Mouse (Mus musculus) c-Kit-positive CD71-negative TER-119-negative erythroid progenitor cells, embryonic 14.5 days (primary cell): ENCODE measurements around the gene Atrnl1.

Experiments
- DNase-seq: peaks from one replicate; pipeline ENCODE4 v3.0.0-alpha.2; 2013; ENCODE audit warnings: low read depth

The Atrnl1 gene

DNA sequence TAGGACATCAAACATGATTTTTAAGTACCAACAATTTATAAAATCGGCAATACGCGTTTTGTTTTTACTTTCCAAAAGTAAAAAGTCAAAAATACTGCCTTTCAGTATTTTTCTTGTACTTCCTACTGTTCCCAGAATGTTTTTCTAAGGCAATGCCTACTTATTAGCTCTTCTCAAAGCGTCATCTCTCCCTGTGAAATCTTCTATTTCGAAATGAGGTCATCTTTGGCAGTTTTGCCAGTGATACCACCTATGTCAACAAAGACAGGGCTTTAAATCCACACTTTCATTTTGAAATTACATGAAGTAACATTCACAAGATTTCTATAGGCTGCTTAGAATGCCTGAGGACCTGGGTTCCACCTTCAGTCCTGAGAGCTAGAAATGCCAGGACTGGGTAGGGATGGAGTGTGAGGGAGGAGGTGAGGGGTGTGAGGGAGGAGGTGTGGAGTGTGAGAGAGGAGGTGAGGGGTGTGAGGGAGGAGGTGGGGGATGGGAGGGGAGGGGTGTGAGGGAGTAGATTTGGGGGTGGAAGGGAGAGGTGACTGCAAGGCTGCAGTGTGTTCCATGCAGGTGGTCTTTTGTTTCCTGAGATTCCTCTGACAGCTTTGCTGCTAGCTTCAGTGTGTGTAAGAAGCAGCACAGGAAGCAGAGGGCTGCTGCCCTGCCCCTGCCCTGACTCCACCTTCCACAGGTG lies 315.5 kb downstream of the Atrnl1 start:
- DNase-seq = no peak

DNA sequence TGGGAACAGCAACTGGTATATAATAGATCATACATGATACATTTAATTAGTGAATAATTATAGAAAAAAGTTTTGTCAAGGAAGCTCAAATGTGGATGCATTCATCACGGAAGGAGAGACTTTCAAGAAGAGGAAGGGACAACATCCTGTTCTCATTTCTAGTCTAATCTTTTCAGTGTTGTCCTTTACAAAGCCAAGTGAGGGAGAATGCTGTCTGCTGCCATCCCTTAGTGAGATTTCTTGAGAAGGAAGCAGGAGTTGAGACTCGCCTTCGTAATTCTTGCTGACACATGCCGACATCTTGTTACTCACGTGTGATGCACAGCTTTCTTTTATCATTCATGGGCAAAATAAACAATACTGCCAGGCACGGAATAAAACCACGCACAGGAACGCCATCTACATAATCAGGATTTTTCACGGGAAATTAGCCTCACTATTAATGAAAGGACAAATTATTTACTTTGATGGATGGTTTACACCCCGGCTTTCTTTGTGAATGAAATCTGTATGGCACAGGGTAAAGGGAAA lies 316.2 kb downstream of the Atrnl1 start:
- no peak for DNase-seq

DNA sequence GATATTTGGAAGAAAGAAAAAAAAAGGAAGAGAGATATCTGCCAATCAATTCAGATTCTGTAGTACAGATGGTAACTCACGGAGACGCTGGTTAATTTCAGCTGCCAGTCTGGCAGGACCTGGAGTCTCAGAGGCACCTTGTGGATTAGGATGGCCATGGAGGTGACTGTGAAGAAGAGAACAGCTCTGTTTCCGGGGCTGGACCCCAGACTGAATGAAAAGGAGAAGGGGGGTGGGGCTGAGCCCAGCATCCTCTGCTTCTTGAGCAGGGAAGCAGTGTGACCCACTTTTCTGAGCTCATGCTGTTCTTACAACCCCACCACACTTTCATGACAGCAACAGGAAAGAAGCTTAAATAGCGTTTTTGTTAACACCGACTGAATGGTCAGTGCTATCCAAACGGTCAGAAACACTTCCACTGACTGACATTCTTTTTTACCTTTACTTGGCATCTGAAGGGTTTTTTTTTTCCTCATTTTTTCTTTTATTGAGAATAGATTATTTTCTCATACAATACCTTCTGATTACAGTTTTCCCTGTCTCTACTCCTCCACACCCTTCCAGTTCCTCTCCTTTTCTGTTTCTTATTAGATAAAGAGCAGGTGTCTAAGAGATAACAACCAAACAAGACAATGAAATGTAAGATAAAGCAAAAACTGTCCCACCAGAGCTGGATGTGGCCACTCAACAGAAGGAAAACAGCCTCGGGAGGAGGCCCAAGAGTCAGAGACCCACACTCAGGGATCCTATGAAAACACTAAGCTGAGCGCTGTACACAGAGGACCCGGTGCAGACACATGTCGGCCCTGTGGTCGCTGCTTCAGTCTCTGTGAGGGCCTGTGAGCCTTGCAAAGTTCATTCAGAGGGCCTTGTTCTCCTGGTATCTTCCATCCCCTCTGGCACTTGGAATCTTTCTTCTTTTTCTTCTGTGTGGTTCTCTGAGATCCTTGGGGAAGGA lies 317.0 kb downstream of the Atrnl1 start:
- DNase-seq = no peak

DNA sequence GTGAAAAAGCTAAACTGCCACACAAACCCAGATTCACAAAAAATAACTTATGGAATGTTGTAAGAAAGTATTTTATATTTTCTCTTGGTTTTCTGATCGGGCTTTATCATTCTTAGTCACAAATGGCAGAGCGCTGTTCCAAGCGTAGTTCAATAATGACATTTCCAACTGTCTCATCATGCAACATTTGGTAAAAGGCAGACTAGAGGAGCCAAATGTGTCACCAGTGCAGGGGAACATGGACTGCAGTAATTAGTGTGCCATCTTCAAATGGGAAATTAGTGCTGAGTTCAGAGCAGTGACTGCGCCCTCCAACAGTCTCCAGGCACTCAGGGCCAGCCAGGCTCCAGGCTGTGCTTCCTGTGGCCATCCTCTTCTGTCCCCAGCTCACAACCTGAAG lies 320.8 kb downstream of the Atrnl1 start:
- DNase-seq = no peak

DNA sequence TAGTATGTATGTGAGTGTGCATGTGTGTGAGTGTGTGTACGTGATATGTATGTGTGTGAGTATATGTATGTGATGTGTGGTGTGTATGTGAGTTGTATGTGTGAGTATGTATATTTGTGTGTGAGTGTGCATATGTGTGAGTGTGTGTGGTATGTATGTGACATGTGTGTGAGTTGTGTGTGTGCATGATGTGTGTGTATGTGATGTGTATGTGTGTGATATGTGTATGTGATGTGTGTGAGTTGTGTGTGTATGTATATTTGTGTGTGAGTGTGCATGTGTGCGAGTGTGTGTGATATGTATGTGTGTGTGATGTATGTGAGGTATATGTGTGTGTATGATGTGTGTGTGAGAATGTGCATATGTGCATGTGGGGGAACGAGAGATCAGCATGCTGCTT lies 326.0 kb downstream of the Atrnl1 start:
- DNase-seq = no peak

DNA sequence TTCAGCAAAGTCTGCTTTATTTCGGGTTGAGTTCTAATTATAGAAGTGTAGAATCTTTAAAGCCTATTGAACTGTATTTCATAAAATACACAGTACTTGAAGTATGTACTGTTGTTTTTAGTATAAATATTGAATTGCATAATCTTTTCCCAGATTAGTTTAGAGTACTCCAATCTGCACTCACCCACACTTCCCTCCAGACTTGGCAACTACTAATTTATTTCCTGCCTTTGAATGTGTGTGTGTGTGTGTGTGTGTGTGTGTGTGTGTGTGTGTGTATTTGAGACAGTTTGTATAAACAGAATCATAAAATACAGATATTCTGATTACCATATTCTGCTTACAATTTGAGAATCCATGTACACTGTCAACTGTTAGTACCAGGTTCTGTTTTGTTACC lies 328.3 kb downstream of the Atrnl1 start:
- no peak for DNase-seq

DNA sequence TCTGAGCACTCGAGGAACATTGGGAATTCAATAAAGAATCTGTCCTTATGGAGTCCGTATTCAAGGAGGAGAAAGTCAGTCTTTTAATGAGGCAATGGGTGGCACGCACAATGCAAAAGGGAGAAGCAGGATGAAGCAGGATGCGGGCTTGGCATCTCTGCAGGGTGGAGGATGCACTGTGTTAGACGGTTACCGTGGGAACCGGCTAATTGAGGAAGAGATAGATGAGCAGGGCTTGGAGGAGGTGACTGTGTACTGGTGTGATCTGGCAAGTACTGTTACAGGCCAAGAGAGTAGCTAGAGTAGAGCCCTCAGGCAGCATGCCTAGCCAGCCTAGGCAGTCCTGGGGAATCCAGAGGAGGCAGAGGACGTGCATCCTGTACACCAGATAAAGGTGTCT lies 330.7 kb downstream of the Atrnl1 start:
- DNase-seq = no peak

DNA sequence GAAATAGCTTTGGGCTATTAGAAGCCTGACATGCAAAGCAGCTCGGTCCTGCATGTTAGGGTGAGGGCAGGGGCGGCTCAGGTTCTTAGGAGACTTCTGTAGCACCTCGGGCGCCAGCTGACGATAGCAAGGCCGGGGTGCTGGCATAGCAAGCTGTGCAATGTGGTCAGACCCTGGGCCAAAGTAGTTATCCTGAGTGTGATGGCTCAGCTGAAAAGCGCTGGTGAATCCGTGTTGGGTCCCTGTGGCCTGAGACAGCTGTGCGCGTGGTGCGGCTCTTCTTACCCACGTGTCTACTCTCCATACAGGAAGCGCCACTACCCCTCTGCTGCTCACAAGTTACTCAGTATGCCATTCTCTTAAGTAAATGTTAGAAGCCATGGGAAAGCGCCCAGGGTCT lies 331.4 kb downstream of the Atrnl1 start:
- DNase-seq = no peak

DNA sequence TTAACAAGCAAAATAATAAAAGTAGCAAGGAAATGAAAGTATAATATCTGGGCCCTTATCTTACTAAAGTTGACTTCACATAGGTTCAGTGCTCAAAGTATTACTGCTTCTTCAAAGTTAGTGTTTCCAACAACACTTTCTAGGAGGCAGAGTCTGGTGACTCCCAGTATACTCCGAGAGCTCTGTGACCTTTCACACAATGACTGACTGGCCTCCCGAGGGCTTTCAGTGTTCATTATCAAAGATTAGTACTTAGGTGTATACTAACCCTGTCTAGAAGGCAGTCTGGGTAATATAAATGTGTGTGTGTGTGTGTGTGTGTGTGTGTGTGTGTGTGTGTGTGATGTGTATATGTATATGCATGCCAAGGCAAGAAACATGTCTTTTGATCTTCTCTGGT lies 332.5 kb downstream of the Atrnl1 start:
- DNase-seq = no peak

DNA sequence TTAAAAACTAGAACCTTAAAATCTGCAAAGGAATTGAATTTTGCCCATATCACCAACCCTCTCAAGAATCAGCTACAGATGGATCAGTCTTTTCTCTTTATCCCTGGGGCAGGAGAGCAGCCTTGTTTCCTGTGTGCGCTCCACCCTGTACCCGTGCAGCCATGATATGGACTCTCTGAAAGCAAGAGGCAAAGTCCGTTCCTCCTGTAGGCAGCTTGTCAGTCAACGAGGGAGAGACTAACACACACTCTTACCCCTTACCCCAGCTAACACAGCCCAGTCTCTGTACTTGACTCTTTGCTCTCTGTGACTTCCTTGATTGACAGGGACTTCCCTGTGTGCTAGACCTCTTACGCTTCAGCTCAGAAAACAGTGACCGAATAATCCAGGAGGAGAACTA lies 333.8 kb downstream of the Atrnl1 start:
- DNase-seq = no peak

DNA sequence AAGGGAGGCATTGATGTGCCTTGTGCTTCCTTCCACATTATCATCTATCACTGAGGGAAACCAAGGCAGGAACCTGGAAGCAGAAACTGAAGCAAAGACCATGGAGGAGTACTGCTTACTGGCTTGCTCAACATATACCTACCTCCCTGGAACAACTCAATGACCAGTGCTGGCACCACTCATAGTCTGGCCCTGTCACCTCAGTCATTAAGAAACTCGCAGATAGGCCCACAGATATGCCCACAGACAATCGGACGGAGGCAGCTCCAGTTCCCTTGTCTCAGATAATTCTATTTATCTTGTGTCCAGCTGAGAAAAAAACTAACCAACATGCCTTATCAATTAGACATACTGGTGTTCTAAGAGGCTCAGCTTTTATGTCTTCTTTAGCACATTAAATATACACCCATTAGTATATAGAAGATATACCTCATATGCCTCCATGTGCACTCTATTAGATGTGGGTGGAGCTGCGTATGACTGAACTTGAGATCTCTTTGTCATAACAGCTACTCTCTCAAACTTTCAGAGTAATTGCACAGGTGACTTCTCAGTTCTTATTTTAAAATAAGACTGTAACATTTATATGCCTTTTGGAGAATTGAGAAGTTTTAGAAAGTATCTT lies 334.9 kb downstream of the Atrnl1 start:
- DNase-seq = no peak

DNA sequence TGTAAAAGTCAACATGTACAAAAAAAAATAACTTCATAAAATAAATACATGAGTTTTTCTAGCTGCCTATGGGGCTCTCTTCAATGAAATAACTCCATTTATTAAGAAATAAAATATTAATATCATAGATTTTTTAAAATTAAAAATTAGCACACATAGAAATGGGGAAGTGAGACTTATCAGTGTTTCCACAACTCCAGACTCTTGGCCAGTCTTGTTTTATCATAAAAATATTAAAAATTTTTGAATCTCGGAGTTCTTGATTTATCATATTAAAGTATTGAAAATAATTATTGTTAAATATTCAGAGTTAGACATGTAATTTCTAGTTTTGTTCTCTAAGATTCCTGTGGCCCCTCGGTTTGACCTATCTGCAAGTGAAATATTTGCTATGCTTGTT lies 337.7 kb downstream of the Atrnl1 start:
- DNase-seq = no peak

DNA sequence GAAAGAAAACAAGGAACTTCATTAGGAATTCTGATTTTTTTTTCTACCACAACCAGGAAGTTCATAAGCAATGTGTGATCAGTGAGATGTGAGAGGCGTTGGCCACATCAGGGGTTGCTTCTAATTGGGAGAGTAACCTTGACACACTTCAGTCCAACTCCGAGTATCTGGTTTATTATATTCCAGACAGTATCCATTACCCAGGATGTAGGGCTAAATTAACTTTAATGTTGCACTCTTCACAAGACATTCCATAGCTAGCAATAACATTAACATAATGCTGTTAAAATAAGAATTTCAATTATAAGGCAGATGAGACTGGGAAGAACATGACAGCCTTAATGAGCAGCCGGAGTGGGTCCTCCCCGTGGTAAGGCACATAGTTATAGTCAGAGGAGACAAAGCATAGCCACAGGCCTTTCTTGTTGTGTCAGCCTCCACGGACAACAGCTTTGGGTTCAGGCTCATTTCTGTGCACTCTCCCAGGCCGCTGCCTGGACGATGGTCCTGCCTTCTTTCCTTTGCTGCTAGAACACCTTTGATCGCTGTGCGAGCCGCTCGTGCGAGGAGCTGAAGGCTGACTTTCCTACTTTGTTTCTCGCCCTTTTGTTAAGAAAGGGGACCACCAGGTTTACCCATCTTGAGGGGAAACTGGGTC lies 338.6 kb downstream of the Atrnl1 start:
- DNase-seq = no peak

DNA sequence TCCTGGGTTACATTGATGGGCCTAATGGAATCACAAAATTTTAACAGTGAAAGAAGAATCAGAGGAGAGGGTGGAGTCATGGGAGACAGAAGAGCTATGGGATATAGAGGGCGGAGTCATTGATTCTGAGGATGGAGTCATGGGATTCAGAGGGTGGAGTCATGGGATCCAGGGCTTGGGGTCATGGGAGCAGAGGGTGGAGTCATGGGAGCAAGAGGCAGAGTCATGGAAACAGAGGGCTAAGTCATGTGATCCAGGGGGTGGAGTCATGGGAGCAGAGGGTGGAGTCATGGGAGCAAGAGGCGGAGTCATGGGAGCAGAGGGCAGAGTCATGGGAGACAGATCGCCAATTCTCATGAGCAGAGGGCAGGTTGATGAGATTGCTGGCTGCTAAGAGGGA lies 343.3 kb downstream of the Atrnl1 start:
- DNase-seq = no peak

DNA sequence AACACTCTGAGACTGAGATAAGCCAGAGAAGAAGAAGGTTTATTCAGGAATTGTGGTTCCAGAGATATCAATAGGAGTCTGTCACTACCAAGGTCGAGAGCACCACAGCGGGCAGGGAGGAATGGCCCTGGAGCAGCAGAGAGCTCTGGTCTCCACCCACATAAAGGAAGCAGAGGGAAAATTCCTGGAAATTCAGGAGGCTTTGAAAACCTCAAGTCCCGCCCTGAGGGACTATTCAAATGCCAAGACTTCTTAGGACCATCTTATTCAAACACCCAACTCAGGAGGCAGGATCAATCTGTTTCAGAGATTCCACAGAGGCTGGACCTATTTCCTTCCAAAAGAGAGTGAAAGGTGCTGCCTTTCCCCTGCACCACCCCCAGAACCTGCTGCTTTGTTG lies 345.6 kb downstream of the Atrnl1 start:
- DNase-seq = no peak

DNA sequence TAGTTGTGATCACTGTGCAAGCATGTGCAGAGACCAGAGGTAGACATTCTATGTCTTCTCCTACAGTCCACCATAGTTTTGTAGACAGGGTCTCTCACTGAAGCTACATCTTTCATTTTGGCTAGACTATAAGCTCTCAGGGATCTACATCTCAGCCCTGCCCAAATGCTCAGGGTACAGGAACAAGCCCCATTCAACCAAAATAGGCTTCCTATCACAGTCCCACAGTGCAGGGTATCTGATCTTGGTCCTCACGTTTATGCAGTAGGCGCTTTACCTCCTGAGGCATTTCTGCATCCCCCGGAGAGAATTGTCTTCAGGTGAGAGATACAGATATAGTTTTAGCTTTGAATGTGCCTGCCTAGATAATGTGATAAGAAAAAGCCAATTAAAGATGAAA lies 346.5 kb downstream of the Atrnl1 start:
- no peak for DNase-seq

DNA sequence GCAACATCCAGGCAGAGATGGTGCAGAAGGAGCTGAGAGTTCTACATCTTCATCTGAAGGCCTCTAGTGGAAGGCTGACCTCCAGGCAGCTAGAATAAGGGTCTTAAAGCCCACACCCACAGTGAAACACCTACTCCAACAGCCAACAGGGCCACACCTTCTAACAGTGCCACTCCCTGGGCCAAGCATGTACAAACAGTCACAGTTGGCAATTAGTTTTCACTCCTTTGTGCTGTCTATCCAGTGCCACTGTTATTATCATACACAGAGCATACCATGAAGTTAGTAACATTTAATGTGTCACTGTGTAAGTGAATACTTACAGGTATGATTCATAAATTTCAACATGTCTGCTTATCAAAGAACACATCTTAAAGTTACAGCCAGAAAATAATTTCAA lies 347.3 kb downstream of the Atrnl1 start:
- DNase-seq = no peak

DNA sequence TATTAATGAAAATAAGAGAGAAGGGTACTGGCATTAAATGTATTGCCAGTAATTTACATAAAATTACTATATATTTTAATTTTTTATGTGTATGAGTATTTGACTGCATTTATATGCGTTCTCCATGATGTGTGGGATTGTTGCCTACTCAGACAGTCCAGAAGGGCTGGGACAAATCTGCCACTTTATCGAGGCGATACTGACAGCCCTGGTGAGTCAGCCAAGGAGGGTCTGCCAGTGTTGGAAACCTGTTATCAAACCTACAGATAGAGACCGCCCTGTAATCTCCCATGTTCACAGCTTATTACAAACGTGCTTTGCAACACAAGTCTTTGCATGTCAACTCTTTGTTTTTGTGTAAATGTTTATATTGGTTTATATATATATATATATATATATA lies 347.9 kb downstream of the Atrnl1 start:
- DNase-seq = no peak

DNA sequence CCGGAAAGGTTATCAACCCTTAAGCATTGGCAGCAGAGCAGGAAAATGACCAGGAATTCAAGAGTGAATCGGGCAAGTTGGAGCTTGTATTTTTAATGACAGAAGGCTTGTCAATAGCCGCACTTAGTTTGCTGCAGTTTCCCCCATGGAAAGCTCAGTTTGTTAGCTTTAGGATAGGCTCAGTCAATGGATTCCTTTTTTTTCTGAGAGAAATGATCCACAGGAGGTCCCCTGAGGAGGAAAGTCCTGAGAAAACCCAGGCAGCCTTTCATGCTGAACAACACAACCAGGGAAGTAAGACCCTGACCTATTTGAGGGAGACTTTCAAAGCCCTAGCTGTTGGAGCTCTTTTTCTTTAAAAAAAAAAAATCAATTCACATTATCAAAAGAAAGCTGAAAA lies 350.5 kb downstream of the Atrnl1 start:
- DNase-seq = no peak

DNA sequence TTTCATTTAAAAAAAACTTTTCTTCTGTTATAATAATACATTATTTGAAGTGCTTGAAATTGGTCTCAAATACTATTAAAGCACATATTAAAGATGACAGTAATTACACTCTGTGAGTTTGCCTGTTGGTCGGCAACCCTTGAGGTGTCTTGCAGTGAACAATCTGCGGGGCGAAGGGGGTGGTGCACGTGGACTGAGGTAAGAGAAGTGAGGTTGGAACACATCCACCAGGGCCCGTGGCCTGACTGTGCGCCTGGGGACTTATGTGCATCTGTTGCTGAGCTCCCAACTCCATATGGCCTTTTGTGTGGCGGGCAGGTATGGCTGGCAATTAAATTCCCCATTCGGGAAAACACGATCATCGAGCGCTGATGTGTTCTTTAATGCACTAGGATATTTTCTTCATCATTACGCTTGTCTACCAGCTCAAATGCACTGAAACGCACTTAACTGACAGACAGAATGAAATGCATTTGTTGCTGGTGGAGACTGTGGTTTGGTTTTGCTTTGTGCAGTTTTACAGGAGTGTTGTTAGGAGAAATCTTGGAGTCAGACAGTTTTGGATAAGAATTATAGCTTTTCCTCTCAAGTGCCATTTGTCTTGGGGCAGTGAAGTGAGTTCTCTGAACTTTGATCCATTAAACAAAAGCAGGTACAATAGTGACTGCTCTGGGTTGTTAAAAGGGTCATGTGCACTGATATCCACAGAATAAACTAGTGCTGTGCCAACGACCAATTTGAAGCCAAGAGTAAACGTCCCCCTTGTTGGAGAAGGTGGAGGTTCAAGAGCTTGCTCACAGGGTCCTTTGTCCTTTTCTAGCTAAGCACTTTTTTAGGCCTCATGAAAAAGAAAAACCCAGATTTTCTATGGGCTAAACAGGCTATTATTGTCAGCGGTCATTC lies 351.2 kb downstream of the Atrnl1 start:
- DNase-seq = no peak

DNA sequence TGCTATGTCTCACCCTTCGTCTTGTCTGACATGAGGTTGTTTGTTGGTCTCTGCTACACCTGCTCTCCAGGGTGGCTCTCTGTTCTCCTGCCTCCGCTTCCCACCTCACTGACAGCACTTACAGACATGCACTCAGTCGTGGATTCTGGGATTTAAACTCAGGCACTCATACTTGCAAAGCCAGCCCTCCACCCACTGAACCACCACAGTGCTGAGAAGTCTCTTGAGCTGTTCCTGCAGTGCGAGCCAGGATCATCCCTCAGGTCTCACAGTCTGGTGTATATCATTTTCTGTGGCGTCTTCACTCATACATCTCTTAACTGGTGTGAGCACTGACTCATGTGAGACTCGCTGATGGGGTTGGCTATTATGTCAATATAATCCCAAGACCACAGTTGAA lies 353.0 kb downstream of the Atrnl1 start:
- no peak for DNase-seq
